Mouse (Mus musculus): ENCODE data around the gene Cog4.

- TF ChIP-seq POLR2A (IDR thresholded peaks at IDR 0.05; ENCODE audit: low read depth, low read length): no peak
- no peak for TF ChIP-seq NELFE (IDR thresholded peaks at IDR 0.05; ENCODE audit: low read depth, low read length)
- TF ChIP-seq EP300 (IDR thresholded peaks at IDR 0.05; ENCODE audit: low read length): no peak
Observed at GRCm38 (mm10) chr8:110843207-110843606, 3.2 kb upstream of the Cog4 start.
